Mouse (Mus musculus): ENCODE data around the gene Exoc4. TPM values are rescaled to one million over a fixed set of nuclear protein-coding genes. Genes with fewer than 3 reads are reported as not detected.

Exoc4 gene
- polyA plus RNA-seq, 2 experiments: 16.8 to 24.2 TPM

DNA sequence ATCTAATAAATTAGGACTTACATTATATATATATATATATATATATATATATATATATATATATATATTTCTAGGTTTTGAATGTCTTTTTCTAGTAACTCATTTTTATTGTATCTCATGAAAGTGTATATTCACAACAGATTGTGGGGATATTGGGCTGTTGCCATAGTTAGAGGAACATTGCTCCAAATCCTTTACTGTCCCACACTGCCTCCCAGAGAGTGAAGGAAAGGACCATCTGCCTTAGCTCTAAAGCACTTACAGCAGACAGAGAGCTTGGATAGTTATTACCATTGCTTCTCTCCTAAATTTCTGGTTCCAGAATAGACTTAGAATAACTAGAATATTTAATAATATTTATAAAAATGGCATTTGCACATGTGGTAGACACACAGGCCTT is 512.7 kb downstream of the Exoc4 start:
- DNase-seq (ENCODE audit: low spot score) (no peak), ATAC-seq (ENCODE audit: low FRiP score, low read depth) (no peak)
- no peaks in the 10 kb centered on the region for H3K36me3 ChIP-seq (ENCODE audit: control insufficient read depth, insufficient read depth, low read length)
- H3K27me3 ChIP-seq (ENCODE audit: control insufficient read depth, insufficient read depth, low read length): no peaks in the 10 kb centered on the region
- TF ChIP-seq POLR2A (IDR thresholded peaks at IDR 0.05; ENCODE audit: borderline replicate concordance, extremely low read depth, insufficient read depth, insufficient read length): no peak
- H3K4me3 ChIP-seq (replicated peaks; ENCODE audit: low read length): no peak overlapping the region
- no peaks in the 10 kb centered on the region for H3K4me1 ChIP-seq (ENCODE audit: control insufficient read depth, insufficient read depth, low read length)
- H3K27ac ChIP-seq (replicated peaks; ENCODE audit: low read depth, low read length): no peak overlapping the region
- H3K9ac ChIP-seq (ENCODE audit: low read depth, low read length, severe bottlenecking): no peak overlapping the region
- no peaks in the 10 kb centered on the region for H3K9me3 ChIP-seq (ENCODE audit: control insufficient read depth, low read length)
- H3K4me2 ChIP-seq (replicated peaks; ENCODE audit: low read depth, low read length, severe bottlenecking): no peak overlapping the region

DNA sequence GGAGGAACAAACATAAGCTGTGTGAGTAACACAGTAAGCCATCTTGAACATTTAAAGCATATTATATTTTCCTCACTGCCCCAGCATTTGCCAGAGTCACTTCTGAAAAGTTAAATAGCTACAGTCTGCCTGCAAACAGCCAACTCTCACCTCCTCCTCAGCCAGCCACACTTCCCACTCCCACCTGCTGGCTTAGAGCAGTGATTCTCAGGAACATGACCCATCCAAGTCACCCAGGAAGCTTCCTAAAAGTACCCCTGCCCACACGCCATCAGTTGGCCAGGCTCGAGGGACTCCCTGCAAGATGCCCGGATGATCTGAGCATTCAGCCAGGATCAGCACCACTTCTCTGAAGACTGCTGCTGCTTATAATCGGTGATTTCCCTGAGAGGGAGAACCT is 514.4 kb downstream of the Exoc4 start:
- no peak for TF ChIP-seq POLR2A (IDR thresholded peaks at IDR 0.05; ENCODE audit: borderline replicate concordance, extremely low read depth, insufficient read depth, insufficient read length)
- Histone ChIP-seq H3K9ac (ENCODE audit: low read depth, low read length, severe bottlenecking) (no peak overlapping the region), H3K9me3 (ENCODE audit: control insufficient read depth, low read length) (no peaks in the 10 kb centered on the region), H3K4me1 (ENCODE audit: control insufficient read depth, insufficient read depth, low read length) (no peaks in the 10 kb centered on the region), H3K36me3 (ENCODE audit: control insufficient read depth, insufficient read depth, low read length) (no peaks in the 10 kb centered on the region), H3K4me2 (replicated peaks; ENCODE audit: low read depth, low read length, severe bottlenecking) (no peak overlapping the region), H3K27ac (replicated peaks; ENCODE audit: low read depth, low read length) (no peak overlapping the region), H3K27me3 (ENCODE audit: control insufficient read depth, insufficient read depth, low read length) (no peaks in the 10 kb centered on the region), H3K4me3 (replicated peaks; ENCODE audit: low read length) (no peak overlapping the region)
- ATAC-seq (ENCODE audit: low FRiP score, low read depth): no peak
- DNase-seq (ENCODE audit: low spot score): no peak
- 74% methylated on average over 4 of the region's 4 CpGs for WGBS

DNA sequence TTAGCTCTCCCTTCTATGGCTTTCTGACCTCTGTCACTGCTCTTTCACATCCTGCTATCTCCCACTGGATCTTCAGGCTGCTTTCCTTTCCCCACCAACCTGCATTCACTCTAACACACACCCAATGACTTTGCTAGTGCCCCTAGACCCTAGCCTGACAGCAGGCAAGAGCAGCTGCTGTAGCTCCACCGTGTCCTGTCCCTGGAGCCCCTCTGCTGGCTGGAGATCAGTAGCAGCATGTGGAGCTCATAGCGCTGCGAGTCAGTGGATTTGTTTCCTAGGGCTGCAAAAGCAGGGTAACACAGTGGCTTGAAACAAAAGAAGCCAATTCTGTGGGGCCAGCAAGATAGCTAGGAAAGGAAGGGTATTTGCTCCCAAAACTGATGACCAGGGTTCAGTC is 515.1 kb downstream of the Exoc4 start:
- Histone ChIP-seq H3K4me1 (ENCODE audit: control insufficient read depth, insufficient read depth, low read length) (no peaks in the 10 kb centered on the region), H3K27ac (replicated peaks; ENCODE audit: low read depth, low read length) (no peak overlapping the region), H3K36me3 (ENCODE audit: control insufficient read depth, insufficient read depth, low read length) (no peaks in the 10 kb centered on the region), H3K4me3 (replicated peaks; ENCODE audit: low read length) (no peak overlapping the region), H3K4me2 (replicated peaks; ENCODE audit: low read depth, low read length, severe bottlenecking) (no peak overlapping the region), H3K9me3 (ENCODE audit: control insufficient read depth, low read length) (no peaks in the 10 kb centered on the region), H3K27me3 (ENCODE audit: control insufficient read depth, insufficient read depth, low read length) (no peaks in the 10 kb centered on the region), H3K9ac (ENCODE audit: low read depth, low read length, severe bottlenecking) (no peak overlapping the region)
- 38% methylated on average over 3 of the region's 3 CpGs for WGBS
- no peak for TF ChIP-seq POLR2A (IDR thresholded peaks at IDR 0.05; ENCODE audit: borderline replicate concordance, extremely low read depth, insufficient read depth, insufficient read length)
- ATAC-seq (ENCODE audit: low FRiP score, low read depth): no peak
- no peak for DNase-seq (ENCODE audit: low spot score)

DNA sequence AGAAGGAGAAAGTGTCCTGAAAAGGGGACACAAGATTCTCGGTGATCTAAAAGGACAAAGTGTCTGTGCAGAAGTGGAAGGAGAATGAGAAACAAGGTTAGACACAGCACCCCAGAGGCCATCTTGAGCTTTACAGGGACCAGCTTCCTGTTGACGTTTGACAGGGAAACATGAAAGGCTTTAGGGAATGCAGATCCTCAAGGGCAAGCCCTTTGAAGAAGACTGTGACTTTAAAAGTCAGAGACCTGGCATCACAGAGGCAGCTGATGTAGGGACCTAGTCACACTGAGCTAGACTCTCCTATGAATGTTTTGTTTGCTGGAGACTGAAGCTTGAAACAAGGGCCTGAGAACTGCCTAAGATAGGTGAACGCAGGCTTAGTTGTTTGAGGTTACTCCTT is 520.4 kb downstream of the Exoc4 start:
- ATAC-seq (ENCODE audit: low FRiP score, low read depth) (no peak), DNase-seq (ENCODE audit: low spot score) (no peak)
- Histone ChIP-seq H3K9ac (ENCODE audit: low read depth, low read length, severe bottlenecking) (no peak overlapping the region), H3K4me1 (ENCODE audit: control insufficient read depth, insufficient read depth, low read length) (no peaks in the 10 kb centered on the region), H3K4me2 (replicated peaks; ENCODE audit: low read depth, low read length, severe bottlenecking) (no peak overlapping the region), H3K9me3 (ENCODE audit: control insufficient read depth, low read length) (no peaks in the 10 kb centered on the region), H3K36me3 (ENCODE audit: control insufficient read depth, insufficient read depth, low read length) (no peaks in the 10 kb centered on the region), H3K27me3 (ENCODE audit: control insufficient read depth, insufficient read depth, low read length) (no peaks in the 10 kb centered on the region), H3K4me3 (replicated peaks; ENCODE audit: low read length) (no peak overlapping the region), H3K27ac (replicated peaks; ENCODE audit: low read depth, low read length) (no peak overlapping the region)
- 54% methylated on average over 3 of the region's 3 CpGs for WGBS
- TF ChIP-seq POLR2A (IDR thresholded peaks at IDR 0.05; ENCODE audit: borderline replicate concordance, extremely low read depth, insufficient read depth, insufficient read length): no peak

DNA sequence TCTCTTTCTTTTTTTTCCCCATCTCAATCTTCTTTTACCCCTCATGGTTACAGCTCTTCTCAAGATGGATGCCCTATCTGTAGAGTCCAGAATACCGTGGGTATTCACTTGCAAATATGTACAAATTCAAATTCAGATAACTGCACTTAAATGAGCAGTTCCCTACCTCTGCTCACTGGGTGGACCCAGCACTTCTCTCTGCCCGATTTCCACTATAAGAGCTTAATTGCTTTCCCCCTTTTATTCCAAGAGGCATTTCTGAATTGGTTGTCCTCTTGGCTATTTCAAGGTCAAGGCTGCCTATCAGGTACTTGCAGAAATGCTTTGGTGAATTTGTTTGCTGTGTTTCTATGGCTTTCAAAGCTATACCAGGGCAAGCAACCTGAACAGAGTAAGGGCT is 521.1 kb downstream of the Exoc4 start:
- no peak for TF ChIP-seq POLR2A (IDR thresholded peaks at IDR 0.05; ENCODE audit: borderline replicate concordance, extremely low read depth, insufficient read depth, insufficient read length)
- ATAC-seq (ENCODE audit: low FRiP score, low read depth): no peak
- H3K36me3 ChIP-seq (ENCODE audit: control insufficient read depth, insufficient read depth, low read length): no peaks in the 10 kb centered on the region
- no peak for DNase-seq (ENCODE audit: low spot score)
- WGBS: 70% methylated on average over 2 of the region's 2 CpGs
- H3K27ac ChIP-seq (replicated peaks; ENCODE audit: low read depth, low read length): no peak overlapping the region
- H3K4me1 ChIP-seq (ENCODE audit: control insufficient read depth, insufficient read depth, low read length): no peaks in the 10 kb centered on the region
- no peak overlapping the region for H3K9ac ChIP-seq (ENCODE audit: low read depth, low read length, severe bottlenecking)
- no peak overlapping the region for H3K4me3 ChIP-seq (replicated peaks; ENCODE audit: low read length)
- H3K4me2 ChIP-seq (replicated peaks; ENCODE audit: low read depth, low read length, severe bottlenecking): no peak overlapping the region
- H3K9me3 ChIP-seq (ENCODE audit: control insufficient read depth, low read length): no peaks in the 10 kb centered on the region
- H3K27me3 ChIP-seq (ENCODE audit: control insufficient read depth, insufficient read depth, low read length): no peaks in the 10 kb centered on the region

All from limb, embryonic 14.5 days (tissue).